Mouse (Mus musculus): ENCODE measurements around the gene Ccnjl. TPM values are rescaled to one million over a fixed set of nuclear protein-coding genes. Genes with fewer than 3 reads are reported as not detected.

The Ccnjl gene
- polyA plus RNA-seq, 1 experiment from 2014 or later, result 0.04 TPM

- no peak overlapping the region for H3K4me3 ChIP-seq (ENCODE audit: inconsistent target)
Measured at GRCm38 (mm10) chr11:43569595-43569994, 41.0 kb downstream of the Ccnjl start.

GRCm38 (mm10) chr11:43575061-43575375 lies 46.4 kb downstream of the Ccnjl start:
- Histone ChIP-seq H3K27ac (no peak overlapping the region), H3K79me2 (ENCODE audit: inconsistent target) (no peaks in the 10 kb centered on the region), H3K36me3 (ENCODE audit: inconsistent target) (no peaks in the 10 kb centered on the region), H3K4me3 (ENCODE audit: inconsistent target) (no peak overlapping the region)
- WGBS (ENCODE audit: missing documents), result 27% methylated on average over 3 of the region's 3 CpGs

More at GRCm38 (mm10) chr11:43569595-43569994, 41.0 kb downstream of the Ccnjl start:
- no peaks in the 10 kb centered on the region for H3K79me2 ChIP-seq (ENCODE audit: inconsistent target)
- 20% methylated on average over 11 of the region's 11 CpGs for WGBS (ENCODE audit: missing documents)
- H3K27ac ChIP-seq, result no peak overlapping the region
- no peaks in the 10 kb centered on the region for H3K36me3 ChIP-seq (ENCODE audit: inconsistent target)

GRCm38 (mm10) chr11:43575376-43576151 lies 47.0 kb downstream of the Ccnjl start:
- H3K27ac ChIP-seq, result no peak overlapping the region
- 47% methylated on average over 9 of the region's 9 CpGs for whole genome bisulfite sequencing (ENCODE audit: missing documents)
- no peak overlapping the region for H3K4me3 ChIP-seq (ENCODE audit: inconsistent target)
- H3K36me3 ChIP-seq (ENCODE audit: inconsistent target), result no peaks in the 10 kb centered on the region
- H3K79me2 ChIP-seq (ENCODE audit: inconsistent target), result no peaks in the 10 kb centered on the region

GRCm38 (mm10) chr11:43577713-43578478 lies 49.3 kb downstream of the Ccnjl start:
- WGBS (ENCODE audit: missing documents), result 96% methylated on average over 11 of the region's 11 CpGs
- Histone ChIP-seq H3K27ac (no peak overlapping the region), H3K79me2 (ENCODE audit: inconsistent target) (no peaks in the 10 kb centered on the region), H3K36me3 (ENCODE audit: inconsistent target) (no peaks in the 10 kb centered on the region), H3K4me3 (ENCODE audit: inconsistent target) (no peak overlapping the region)

GRCm38 (mm10) chr11:43585211-43586005 lies 56.8 kb downstream of the Ccnjl start:
- Histone ChIP-seq H3K79me2 (ENCODE audit: inconsistent target) (no peaks in the 10 kb centered on the region), H3K36me3 (ENCODE audit: inconsistent target) (no peaks in the 10 kb centered on the region), H3K27ac (no peak overlapping the region), H3K4me3 (ENCODE audit: inconsistent target) (no peak overlapping the region)
- WGBS (ENCODE audit: missing documents), result 93% methylated on average over 22 of the region's 22 CpGs

- no peak within 1 kb of the TSS for H3K4me3 ChIP-seq (ENCODE audit: inconsistent target)
- H3K27ac ChIP-seq, result no peak within 1 kb of the TSS
- H3K36me3 ChIP-seq (ENCODE audit: inconsistent target), result no peaks in the 10 kb centered on the region
- 61% methylated on average over 6 of the region's 7 CpGs for WGBS (ENCODE audit: missing documents)
- no peaks in the 10 kb centered on the region for H3K79me2 ChIP-seq (ENCODE audit: inconsistent target)
Measured at GRCm38 (mm10) chr11:43586324-43587090, 57.9 kb downstream of the Ccnjl start, which contains the start of gene 4933415A04Rik. Gene 4933415A04Rik (plus strand): TSS chr11:43587040.

GRCm38 (mm10) chr11:43589530-43590072 lies 61.0 kb downstream of the Ccnjl start:
- 79% methylated on average over 6 of the region's 6 CpGs for WGBS (ENCODE audit: missing documents)
- H3K79me2 ChIP-seq (ENCODE audit: inconsistent target), result no peaks in the 10 kb centered on the region
- no peak overlapping the region for H3K4me3 ChIP-seq (ENCODE audit: inconsistent target)
- no peaks in the 10 kb centered on the region for H3K36me3 ChIP-seq (ENCODE audit: inconsistent target)
- H3K27ac ChIP-seq, result no peak overlapping the region

- 100% methylated on average over 5 of the region's 5 CpGs for WGBS (ENCODE audit: missing documents)
Measured at GRCm38 (mm10) chr11:43601440-43601839, 72.9 kb downstream of the Ccnjl start, which contains the start of gene Fabp6. Gene Fabp6 (minus strand): TSS chr11:43601540.

GRCm38 (mm10) chr11:43604207-43604606 lies 75.6 kb downstream of the Ccnjl start:
- WGBS (ENCODE audit: missing documents), result 90% methylated on average over 2 of the region's 2 CpGs
- Histone ChIP-seq H3K27ac (no peak overlapping the region), H3K4me3 (ENCODE audit: inconsistent target) (no peak overlapping the region), H3K79me2 (ENCODE audit: inconsistent target) (no peaks in the 10 kb centered on the region), H3K36me3 (ENCODE audit: inconsistent target) (no peaks in the 10 kb centered on the region)

More at GRCm38 (mm10) chr11:43601440-43601839, 72.9 kb downstream of the Ccnjl start, which contains the start of gene Fabp6:
- Histone ChIP-seq H3K4me3 (ENCODE audit: inconsistent target) (no peak within 1 kb of the TSS), H3K36me3 (ENCODE audit: inconsistent target) (no peaks in the 10 kb centered on the region), H3K27ac (no peak within 1 kb of the TSS), H3K79me2 (ENCODE audit: inconsistent target) (no peaks in the 10 kb centered on the region)

- no peak overlapping the region for H3K4me3 ChIP-seq (ENCODE audit: inconsistent target)
- no peaks in the 10 kb centered on the region for H3K36me3 ChIP-seq (ENCODE audit: inconsistent target)
- H3K27ac ChIP-seq, result no peak overlapping the region
- WGBS (ENCODE audit: missing documents), result 77% methylated on average over 6 of the region's 6 CpGs
- H3K79me2 ChIP-seq (ENCODE audit: inconsistent target), result no peaks in the 10 kb centered on the region
Measured at GRCm38 (mm10) chr11:43604891-43605290, 76.3 kb downstream of the Ccnjl start.

GRCm38 (mm10) chr11:43605859-43606258 lies 77.3 kb downstream of the Ccnjl start:
- no peak overlapping the region for H3K27ac ChIP-seq
- no peaks in the 10 kb centered on the region for H3K79me2 ChIP-seq (ENCODE audit: inconsistent target)
- 88% methylated on average over 6 of the region's 6 CpGs for WGBS (ENCODE audit: missing documents)
- no peaks in the 10 kb centered on the region for H3K36me3 ChIP-seq (ENCODE audit: inconsistent target)
- H3K4me3 ChIP-seq (ENCODE audit: inconsistent target), result no peak overlapping the region

- no peak overlapping the region for H3K4me3 ChIP-seq (ENCODE audit: inconsistent target)
- H3K36me3 ChIP-seq (ENCODE audit: inconsistent target), result no peaks in the 10 kb centered on the region
- WGBS (ENCODE audit: missing documents), result 85% methylated on average over 3 of the region's 3 CpGs
- no peaks in the 10 kb centered on the region for H3K79me2 ChIP-seq (ENCODE audit: inconsistent target)
- no peak overlapping the region for H3K27ac ChIP-seq
Measured at GRCm38 (mm10) chr11:43608440-43608839, 79.9 kb downstream of the Ccnjl start.

- no peak overlapping the region for H3K4me3 ChIP-seq (ENCODE audit: inconsistent target)
- 90% methylated on average over 10 of the region's 10 CpGs for WGBS (ENCODE audit: missing documents)
- H3K36me3 ChIP-seq (ENCODE audit: inconsistent target), result no peaks in the 10 kb centered on the region
- no peak overlapping the region for H3K27ac ChIP-seq
- H3K79me2 ChIP-seq (ENCODE audit: inconsistent target), result no peaks in the 10 kb centered on the region
Measured at GRCm38 (mm10) chr11:43610006-43610661, 81.5 kb downstream of the Ccnjl start.
